Mouse (Mus musculus) liver, postnatal 0 days (tissue): ENCODE measurements around the gene Cpne5.

ENCODE experiments used
- CTCF ChIP-seq: sonication (generic); IDR thresholded peaks from 2 replicates; pipeline ENCODE4 v1.5.1; 2016; ENCODE audit warnings: antibody characterized with exemption, low read depth
- EP300 ChIP-seq: IDR thresholded peaks from 2 replicates; pipeline ENCODE4 v1.6.1; 2016; ENCODE audit warnings: antibody characterized with exemption, low read depth, mild to moderate bottlenecking

GRCm38 (mm10) chr17:29164469-29165111 lies 73.4 kb downstream of the Cpne5 start:
- TF ChIP-seq CTCF: no peak
- TF ChIP-seq EP300: no peak
